Mouse (Mus musculus): Measurements from ENCODE around the gene Smg5. TPM values are rescaled to one million over a fixed set of nuclear protein-coding genes. Genes with fewer than 3 reads are reported as not detected.

Gene Smg5
- polyA plus RNA-seq, 1 experiment = 39.8 TPM

DNA sequence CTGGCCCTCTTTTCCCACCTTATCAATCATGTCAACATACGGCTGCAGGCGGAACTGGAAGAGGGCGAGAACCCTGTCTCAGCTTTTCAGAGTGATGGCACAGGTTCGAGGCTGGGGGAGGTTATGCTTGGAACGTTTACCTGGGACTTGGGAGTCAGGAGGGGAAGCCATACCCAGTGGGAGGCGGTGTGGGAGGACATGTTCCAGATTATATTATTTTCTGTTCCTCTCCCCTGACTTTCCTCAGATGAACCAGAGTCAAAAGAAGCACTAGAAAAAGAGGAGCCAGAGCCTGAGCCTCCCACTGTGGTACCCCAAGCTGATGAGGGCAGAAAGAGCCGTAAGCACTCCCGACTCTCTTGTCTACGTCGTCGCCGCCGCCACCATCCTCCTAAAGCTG lies 14.7 kb downstream of the Smg5 start:
- Histone ChIP-seq H3K4me1 (peaks cover 20% of the 10 kb centered on the region), H3K36me3 (replicated peaks; ENCODE audit: low read length) (peaks cover 100% of the 10 kb centered on the region)
- TF ChIP-seq GATA1 (IDR thresholded peaks at IDR 0.05; ENCODE audit: borderline replicate concordance, low read length) (no peak), FLI1 (IDR thresholded peaks at IDR 0.05; ENCODE audit: low read length) (no peak)

GRCm38 (mm10) chr3:88352907-88353306 lies 16.8 kb downstream of the Smg5 start:
- Histone ChIP-seq H3K27me3 (replicated peaks) (no peaks in the 10 kb centered on the region), H3K36me3 (replicated peaks; ENCODE audit: low read length) (peaks cover 99% of the 10 kb centered on the region), H3K4me1 (peaks cover 40% of the 10 kb centered on the region), H3K4me3 (replicated peaks) (no peak overlapping the region), H3K9me3 (no peaks in the 10 kb centered on the region)
- no peak for TF ChIP-seq FLI1 (IDR thresholded peaks at IDR 0.05; ENCODE audit: low read length)
- TF ChIP-seq GATA1 (IDR thresholded peaks at IDR 0.05; ENCODE audit: borderline replicate concordance, low read length) = no peak

More for the DNA sequence above, 14.7 kb downstream of the Smg5 start:
- H3K27me3 ChIP-seq (replicated peaks) = no peaks in the 10 kb centered on the region
- H3K4me3 ChIP-seq (replicated peaks) = no peak overlapping the region
- no peaks in the 10 kb centered on the region for H3K9me3 ChIP-seq

- no peaks in the 10 kb centered on the region for H3K9me3 ChIP-seq
- TF ChIP-seq GATA1 (IDR thresholded peaks at IDR 0.05; ENCODE audit: borderline replicate concordance, low read length) (no peak), FLI1 (IDR thresholded peaks at IDR 0.05; ENCODE audit: low read length) (no peak)
Observed at GRCm38 (mm10) chr3:88354396-88355165, 18.5 kb downstream of the Smg5 start.

DNA sequence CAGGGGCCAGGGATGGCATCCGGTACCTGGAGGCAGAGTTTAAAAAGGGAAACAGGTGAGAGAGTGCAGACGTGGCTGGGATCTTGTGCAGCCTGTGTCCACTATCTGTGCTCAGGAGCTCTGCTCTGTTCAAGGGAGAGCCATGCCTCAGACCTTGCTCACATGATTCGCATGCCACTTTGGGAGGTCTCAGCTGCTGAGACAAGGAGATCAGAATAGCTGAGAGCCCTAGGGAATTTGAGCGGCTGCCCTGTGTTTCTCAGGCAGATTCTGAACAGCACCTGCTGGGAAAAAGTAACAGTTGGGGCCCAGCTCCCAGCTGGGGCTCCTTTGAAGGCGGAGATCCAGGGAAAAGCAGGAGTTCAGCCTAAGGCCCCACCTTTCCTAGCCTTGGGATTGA lies 23.5 kb downstream of the Smg5 start:
- peaks cover 92% of the 10 kb centered on the region for H3K36me3 ChIP-seq (replicated peaks; ENCODE audit: low read length)
- peaks cover 35% of the 10 kb centered on the region for H3K4me1 ChIP-seq
- no peak overlapping the region for H3K4me3 ChIP-seq (replicated peaks)
- TF ChIP-seq FLI1 (IDR thresholded peaks at IDR 0.05; ENCODE audit: low read length) (no peak), GATA1 (IDR thresholded peaks at IDR 0.05; ENCODE audit: borderline replicate concordance, low read length) (no peak)
- peaks cover 5% of the 10 kb centered on the region for H3K27me3 ChIP-seq (replicated peaks)
- no peaks in the 10 kb centered on the region for H3K9me3 ChIP-seq

More at GRCm38 (mm10) chr3:88354396-88355165, 18.5 kb downstream of the Smg5 start:
- peaks cover 40% of the 10 kb centered on the region for H3K4me1 ChIP-seq
- H3K27me3 ChIP-seq (replicated peaks) = no peaks in the 10 kb centered on the region
- peaks cover 99% of the 10 kb centered on the region for H3K36me3 ChIP-seq (replicated peaks; ENCODE audit: low read length)
- H3K4me3 ChIP-seq (replicated peaks) = no peak overlapping the region

- TF ChIP-seq FLI1 (IDR thresholded peaks at IDR 0.05; ENCODE audit: low read length) = no peak
- no peak for TF ChIP-seq GATA1 (IDR thresholded peaks at IDR 0.05; ENCODE audit: borderline replicate concordance, low read length)
- Histone ChIP-seq H3K36me3 (replicated peaks; ENCODE audit: low read length) (peaks cover 88% of the 10 kb centered on the region), H3K27me3 (replicated peaks) (peaks cover 9% of the 10 kb centered on the region), H3K4me3 (replicated peaks) (no peak overlapping the region), H3K9me3 (no peaks in the 10 kb centered on the region), H3K4me1 (peaks cover 35% of the 10 kb centered on the region)
Observed at GRCm38 (mm10) chr3:88359989-88360388, 23.9 kb downstream of the Smg5 start.

- H3K27me3 ChIP-seq (replicated peaks) = peaks cover 19% of the 10 kb centered on the region
- TF ChIP-seq FLI1 (IDR thresholded peaks at IDR 0.05; ENCODE audit: low read length) (no peak), GATA1 (IDR thresholded peaks at IDR 0.05; ENCODE audit: borderline replicate concordance, low read length) (no peak)
- H3K4me3 ChIP-seq (replicated peaks) = no peak overlapping the region
- H3K36me3 ChIP-seq (replicated peaks; ENCODE audit: low read length) = peaks cover 77% of the 10 kb centered on the region
- peaks cover 30% of the 10 kb centered on the region for H3K4me1 ChIP-seq
- peaks cover 7% of the 10 kb centered on the region for H3K9me3 ChIP-seq
Observed at GRCm38 (mm10) chr3:88361096-88361495, 25.0 kb downstream of the Smg5 start.

- TF ChIP-seq GATA1 (IDR thresholded peaks at IDR 0.05; ENCODE audit: borderline replicate concordance, low read length) (no peak), FLI1 (IDR thresholded peaks at IDR 0.05; ENCODE audit: low read length) (no peak)
- Histone ChIP-seq H3K27me3 (replicated peaks) (peaks cover 21% of the 10 kb centered on the region), H3K4me1 (peaks cover 25% of the 10 kb centered on the region), H3K36me3 (replicated peaks; ENCODE audit: low read length) (peaks cover 70% of the 10 kb centered on the region), H3K9me3 (peaks cover 7% of the 10 kb centered on the region), H3K4me3 (replicated peaks) (no peak overlapping the region)
Observed at GRCm38 (mm10) chr3:88361612-88362313, 25.7 kb downstream of the Smg5 start.

DNA sequence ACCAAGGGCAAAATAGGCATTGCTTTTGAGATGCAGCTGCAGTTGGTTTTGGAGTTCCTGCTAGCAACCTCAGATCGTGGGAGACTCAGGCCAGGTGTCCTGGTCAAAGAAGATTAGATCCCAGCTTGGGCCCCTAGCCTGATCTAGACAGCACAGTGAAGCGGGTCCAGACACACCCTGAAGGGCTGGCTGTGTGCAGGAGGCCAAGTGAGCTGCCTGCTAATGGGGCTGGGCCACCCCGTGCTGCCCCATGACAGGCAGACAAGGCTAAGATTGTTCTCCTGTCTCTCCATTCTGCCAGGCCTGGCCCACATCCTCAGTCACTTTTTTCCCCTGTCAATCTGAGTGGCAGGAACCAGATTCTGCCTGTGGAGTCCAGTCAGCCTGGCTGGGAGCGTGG lies 27.6 kb downstream of the Smg5 start:
- TF ChIP-seq GATA1 (IDR thresholded peaks at IDR 0.05; ENCODE audit: borderline replicate concordance, low read length) = no peak
- no peak for TF ChIP-seq FLI1 (IDR thresholded peaks at IDR 0.05; ENCODE audit: low read length)
- H3K4me1 ChIP-seq = peaks cover 20% of the 10 kb centered on the region
- peaks cover 52% of the 10 kb centered on the region for H3K36me3 ChIP-seq (replicated peaks; ENCODE audit: low read length)
- H3K9me3 ChIP-seq = peaks cover 9% of the 10 kb centered on the region
- H3K27me3 ChIP-seq (replicated peaks) = peaks cover 26% of the 10 kb centered on the region
- H3K4me3 ChIP-seq (replicated peaks) = no peak overlapping the region

- Histone ChIP-seq H3K36me3 (replicated peaks; ENCODE audit: low read length) (peaks cover 45% of the 10 kb centered on the region), H3K9me3 (peaks cover 16% of the 10 kb centered on the region), H3K4me1 (peaks cover 20% of the 10 kb centered on the region), H3K27me3 (replicated peaks) (peaks cover 28% of the 10 kb centered on the region), H3K4me3 (replicated peaks) (no peak within 1 kb of the TSS)
- TF ChIP-seq GATA1 (IDR thresholded peaks at IDR 0.05; ENCODE audit: borderline replicate concordance, low read length) = no peak
- TF ChIP-seq FLI1 (IDR thresholded peaks at IDR 0.05; ENCODE audit: low read length) = no peak
Observed at GRCm38 (mm10) chr3:88364337-88364736, 28.3 kb downstream of the Smg5 start, which contains the start of gene Paqr6. Gene Paqr6 (plus strand): TSS chr3:88364584.

All from megakaryocyte, embryonic 14.5 days (primary cell).